Mouse (Mus musculus) ES-E14 (cell line): ENCODE data around the gene Lmntd1.

Experiments
- CHD2 ChIP-seq: IDR thresholded peaks from 2 replicates; pipeline ENCODE4 v1.6.1; 2014; ENCODE audit warnings: mild to moderate bottlenecking, low read depth, low read length, inconsistent platforms
- ZC3H11A ChIP-seq: IDR thresholded peaks from 2 replicates; pipeline ENCODE4 v1.6.1; 2012; ENCODE audit warnings: low read depth, mild to moderate bottlenecking, inconsistent platforms, low read length, borderline replicate concordance
- ZNF384 ChIP-seq: IDR thresholded peaks from 2 replicates; pipeline ENCODE4 v1.6.1; 2012; ENCODE audit warnings: low read depth, low read length, inconsistent platforms

- TF ChIP-seq CHD2 (no peak), ZC3H11A (no peak), ZNF384 (no peak)
These were observed 180.2 kb downstream of the Lmntd1 start for GRCm38 (mm10) chr6:145433897-145434296.
